Mouse (Mus musculus) heart, embryonic 11.5 days (tissue): ENCODE results near the gene Hsph1. TPM values are rescaled to one million over a fixed set of nuclear protein-coding genes. Genes with fewer than 3 reads are reported as not detected.

ENCODE experiments used
- ATAC-seq: fragments of 200-750 bp; cut with Nextera tagmentation; replicated peaks from 2 replicates; pipeline ENCODE4 v1.8.0; 2017; ENCODE audit warnings: moderate library complexity; ENCODE audit not compliant: insufficient number of reproducible peaks, low FRiP score, low TSS enrichment
- H3K27ac ChIP-seq: fragments of 300-500 bp; sonication (generic); 2 replicates; pipeline ENCODE4 v1.5.1; 2014; ENCODE audit warnings: mild to moderate bottlenecking, low read depth, low read length
- H3K27me3 ChIP-seq: fragments of 300-500 bp; sonication (generic); 2 replicates; pipeline ENCODE4 v1.6.1; 2014; ENCODE audit warnings: mild to moderate bottlenecking, low read length, mixed read lengths; ENCODE audit not compliant: control insufficient read depth, insufficient read depth
- H3K36me3 ChIP-seq: fragments of 300-500 bp; sonication (generic); 2 replicates; pipeline ENCODE4 v1.6.1; 2014; ENCODE audit warnings: mild to moderate bottlenecking, low read length, moderate library complexity, mixed read lengths; ENCODE audit not compliant: control insufficient read depth, insufficient read depth
- H3K4me1 ChIP-seq: fragments of 300-500 bp; sonication (generic); 2 replicates; pipeline ENCODE4 v1.6.1; 2014; ENCODE audit warnings: low read length; ENCODE audit not compliant: control insufficient read depth, insufficient read depth
- H3K4me2 ChIP-seq: fragments of 300-500 bp; sonication (generic); 2 replicates; pipeline ENCODE4 v1.6.1; 2014; ENCODE audit warnings: mild to moderate bottlenecking, moderate library complexity
- H3K4me3 ChIP-seq: fragments of 300-500 bp; sonication (generic); 2 replicates; pipeline ENCODE4 v1.5.1; 2014; ENCODE audit warnings: low read depth, low read length
- H3K9ac ChIP-seq: fragments of 300-500 bp; sonication (generic); 2 replicates; pipeline ENCODE4 v1.6.1; 2014; ENCODE audit warnings: mild to moderate bottlenecking, low read depth, low read length, moderate library complexity
- H3K9me3 ChIP-seq: fragments of 300-500 bp; sonication (generic); replicated peaks from 2 replicates; pipeline ENCODE4 v1.6.1; 2016; ENCODE audit warnings: low read length; ENCODE audit not compliant: control insufficient read depth
- WGBS: fragments of 180-500 bp; shearing (Covaris S2); extraction: QIAGEN DNeasy Blood & Tissue Kit; methylation state at CpG from one replicate; pipeline ENCODE4 v1.1.7; 2014; ENCODE audit not compliant: insufficient replicate concordance; 5-methylcytosine and 5-hydroxymethylcytosine counted together
- polyA plus RNA-seq: library from polyadenylated mRNA; unstranded; fragments of >200 nt; fragmentation: Nextera tagmentation; extraction: Ambion mirVana; gene quantifications from 2 replicates; pipeline ENCODE4 v1.2.1, GENCODE M21; 2014

Hsph1 gene
- polyA plus RNA-seq, 1 experiment from 2014 or later: 55.2 TPM

DNA sequence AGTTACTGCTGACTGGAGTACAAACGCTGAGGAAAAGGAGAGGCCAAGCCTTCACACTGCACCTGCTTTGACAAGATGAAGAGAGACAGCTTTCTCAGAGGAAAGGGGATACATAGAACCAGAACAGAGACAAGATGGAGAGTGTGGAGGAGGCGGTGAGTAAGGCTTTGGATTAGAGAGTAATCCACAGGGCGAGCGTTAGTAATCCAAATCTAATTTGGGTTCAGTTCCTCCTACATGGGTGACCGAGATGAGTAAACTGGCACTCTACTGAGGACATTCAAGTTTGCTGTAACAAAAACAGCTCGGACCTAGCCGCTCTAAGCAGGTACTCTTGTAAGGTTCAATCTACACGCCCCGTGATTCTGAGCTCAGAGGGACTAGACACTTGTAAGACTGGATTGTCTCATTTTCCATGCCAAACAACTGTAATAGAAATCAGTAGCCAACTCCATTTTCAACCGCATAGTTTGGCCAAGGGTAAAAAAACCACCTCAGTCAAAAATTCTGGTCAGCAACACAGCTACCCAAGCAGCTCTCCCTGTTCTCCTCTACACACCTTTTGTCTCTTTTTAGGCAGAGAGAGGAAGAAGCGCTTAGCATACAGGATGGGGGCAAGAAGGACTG is 1.7 kb downstream of the Hsph1 start:
- 75% methylated on average over 11 of the region's 11 CpGs for WGBS
- H3K4me2 ChIP-seq: peak overlapping the region; percentile 81
- H3K4me1 ChIP-seq: peaks cover 8% of the 10 kb centered on the region; the same call in 1 of the 2 replicates
- H3K9me3 ChIP-seq: no peaks in the 10 kb centered on the region
- H3K36me3 ChIP-seq: peaks cover 17% of the 10 kb centered on the region
- H3K4me3 ChIP-seq: peak overlapping the region; percentile 78
- H3K9ac ChIP-seq: peak overlapping the region; percentile 82; the same call in 1 of the 2 replicates
- no peak for ATAC-seq
- H3K27ac ChIP-seq: no peak overlapping the region
- no peaks in the 10 kb centered on the region for H3K27me3 ChIP-seq

GRCm38 (mm10) chr5:149625547-149625946 is 10.6 kb downstream of the Hsph1 start:
- Histone ChIP-seq H3K27me3 (no peaks in the 10 kb centered on the region), H3K9me3 (no peaks in the 10 kb centered on the region), H3K27ac (no peak overlapping the region), H3K9ac (no peak overlapping the region), H3K4me3 (no peak overlapping the region), H3K4me2 (no peak overlapping the region), H3K4me1 (no peaks in the 10 kb centered on the region), H3K36me3 (peaks cover 65% of the 10 kb centered on the region)
- ATAC-seq: no peak
- WGBS: 78% methylated on average over 3 of the region's 3 CpGs

- ATAC-seq: peak; percentile 83
- WGBS: 53% methylated on average over 8 of the region's 8 CpGs
- Histone ChIP-seq H3K9me3 (no peaks in the 10 kb centered on the region), H3K27ac (peak overlapping the region; percentile 75), H3K27me3 (no peaks in the 10 kb centered on the region), H3K4me3 (no peak overlapping the region), H3K4me1 (no peaks in the 10 kb centered on the region), H3K36me3 (peaks cover 61% of the 10 kb centered on the region), H3K4me2 (no peak overlapping the region; the same call in 1 of the 2 replicates), H3K9ac (0 out of 2 replicates have a peak overlapping the region, but pooled peaks have one; percentile 1)
Measured at GRCm38 (mm10) chr5:149623815-149624675, 12.1 kb downstream of the Hsph1 start.

- H3K27ac ChIP-seq: no peak overlapping the region
- H3K27me3 ChIP-seq: no peaks in the 10 kb centered on the region
- ATAC-seq: no peak
- H3K4me2 ChIP-seq: no peak overlapping the region
- H3K36me3 ChIP-seq: peaks cover 62% of the 10 kb centered on the region
- 65% methylated on average over 6 of the region's 6 CpGs for WGBS
- H3K9ac ChIP-seq: no peak overlapping the region
- no peaks in the 10 kb centered on the region for H3K9me3 ChIP-seq
- no peak overlapping the region for H3K4me3 ChIP-seq
- no peaks in the 10 kb centered on the region for H3K4me1 ChIP-seq
Measured at GRCm38 (mm10) chr5:149622644-149623043, 13.5 kb downstream of the Hsph1 start.

- Histone ChIP-seq H3K9ac (no peak overlapping the region), H3K36me3 (peaks cover 65% of the 10 kb centered on the region), H3K27ac (no peak overlapping the region), H3K4me1 (no peaks in the 10 kb centered on the region), H3K27me3 (no peaks in the 10 kb centered on the region), H3K9me3 (no peaks in the 10 kb centered on the region), H3K4me2 (no peak overlapping the region), H3K4me3 (no peak overlapping the region)
- ATAC-seq: no peak
- 71% methylated on average over 7 of the region's 7 CpGs for WGBS
Measured at GRCm38 (mm10) chr5:149622152-149622551, 14.0 kb downstream of the Hsph1 start.

- Histone ChIP-seq H3K4me2 (no peak overlapping the region), H3K27ac (no peak overlapping the region), H3K4me3 (no peak overlapping the region), H3K36me3 (peaks cover 50% of the 10 kb centered on the region), H3K27me3 (no peaks in the 10 kb centered on the region), H3K9ac (no peak overlapping the region), H3K4me1 (no peaks in the 10 kb centered on the region), H3K9me3 (no peaks in the 10 kb centered on the region)
- ATAC-seq: no peak
- 85% methylated on average over 6 of the region's 6 CpGs for WGBS
Measured at GRCm38 (mm10) chr5:149617776-149618425, 18.3 kb downstream of the Hsph1 start.

GRCm38 (mm10) chr5:149616817-149617216 is 19.4 kb downstream of the Hsph1 start:
- WGBS: 89% methylated on average over 10 of the region's 10 CpGs
- Histone ChIP-seq H3K9ac (no peak overlapping the region), H3K27me3 (no peaks in the 10 kb centered on the region), H3K27ac (no peak overlapping the region), H3K9me3 (no peaks in the 10 kb centered on the region), H3K36me3 (peaks cover 45% of the 10 kb centered on the region), H3K4me3 (no peak overlapping the region), H3K4me1 (no peaks in the 10 kb centered on the region), H3K4me2 (no peak overlapping the region)
- no peak for ATAC-seq

- H3K4me2 ChIP-seq: no peak overlapping the region
- H3K9me3 ChIP-seq: no peaks in the 10 kb centered on the region
- ATAC-seq: no peak
- H3K4me3 ChIP-seq: no peak overlapping the region
- WGBS: 73% methylated on average over 1 of the region's 1 CpGs
- no peaks in the 10 kb centered on the region for H3K27me3 ChIP-seq
- no peak overlapping the region for H3K27ac ChIP-seq
- no peak overlapping the region for H3K9ac ChIP-seq
- no peaks in the 10 kb centered on the region for H3K4me1 ChIP-seq
- H3K36me3 ChIP-seq: peaks cover 38% of the 10 kb centered on the region
Measured at GRCm38 (mm10) chr5:149616138-149616537, 20.0 kb downstream of the Hsph1 start.
